Mouse (Mus musculus) stomach, embryonic 16.5 days (tissue): ENCODE data around the gene Fut2. TPM values are rescaled to one million over a fixed set of nuclear protein-coding genes. Genes with fewer than 3 reads are reported as not detected.
A peak's percentile ranks its signal among the peaks of the same experiment; 100 is the strongest.

Experiments used
- ATAC-seq: fragments of 200-750 bp; cut with Nextera tagmentation; 2 replicates; pipeline ENCODE4 v1.8.0; 2017; ENCODE audit warnings: moderate number of reproducible peaks, moderate TSS enrichment; ENCODE audit not compliant: insufficient read depth, low FRiP score
- H3K27ac ChIP-seq: fragments of 300-500 bp; sonication (generic); 2 replicates; pipeline ENCODE4 v1.5.1; 2014; ENCODE audit warnings: low read length
- H3K27me3 ChIP-seq: fragments of 300-500 bp; sonication (generic); 2 replicates; pipeline ENCODE4 v1.6.1; 2014; ENCODE audit warnings: low read length, control low read depth, mixed read lengths; ENCODE audit not compliant: control insufficient read depth, insufficient read depth
- H3K36me3 ChIP-seq: fragments of 300-500 bp; sonication (generic); 2 replicates; pipeline ENCODE4 v1.6.1; 2014; ENCODE audit warnings: low read length; ENCODE audit not compliant: control insufficient read depth, insufficient read depth
- H3K4me1 ChIP-seq: fragments of 300-500 bp; sonication (generic); 2 replicates; pipeline ENCODE4 v1.6.1; 2014; ENCODE audit warnings: low read length, control low read depth, mixed read lengths; ENCODE audit not compliant: control insufficient read depth, insufficient read depth
- H3K4me2 ChIP-seq: fragments of 300-500 bp; sonication (generic); 2 replicates; pipeline ENCODE4 v1.6.1; 2014; ENCODE audit warnings: low read depth, low read length, mixed read lengths
- H3K4me3 ChIP-seq: fragments of 300-500 bp; sonication (generic); replicated peaks from 2 replicates; pipeline ENCODE4 v1.5.1; 2014; ENCODE audit warnings: mild to moderate bottlenecking, low read length
- H3K9ac ChIP-seq: fragments of 300-500 bp; sonication (generic); 2 replicates; pipeline ENCODE4 v1.6.1; 2014; ENCODE audit warnings: low read length
- H3K9me3 ChIP-seq: fragments of 300-500 bp; sonication (generic); replicated peaks from 2 replicates; pipeline ENCODE4 v1.6.1; 2016; ENCODE audit warnings: low read length, control low read depth; ENCODE audit not compliant: control insufficient read depth
- WGBS: fragments of 180-500 bp; shearing (Covaris S2); extraction: QIAGEN DNeasy Blood & Tissue Kit; methylation state at CpG from one replicate; pipeline ENCODE4 v1.1.7; 2014; 5-methylcytosine and 5-hydroxymethylcytosine counted together
- polyA plus RNA-seq: library from polyadenylated mRNA; unstranded; fragments of >200 nt; fragmentation: Nextera tagmentation; extraction: Ambion mirVana; gene quantifications from 2 replicates; pipeline ENCODE4 v1.2.1, GENCODE M21; 2015

The Fut2 gene
- polyA plus RNA-seq, 1 experiment from 2014 or later, result 13.8 TPM

DNA sequence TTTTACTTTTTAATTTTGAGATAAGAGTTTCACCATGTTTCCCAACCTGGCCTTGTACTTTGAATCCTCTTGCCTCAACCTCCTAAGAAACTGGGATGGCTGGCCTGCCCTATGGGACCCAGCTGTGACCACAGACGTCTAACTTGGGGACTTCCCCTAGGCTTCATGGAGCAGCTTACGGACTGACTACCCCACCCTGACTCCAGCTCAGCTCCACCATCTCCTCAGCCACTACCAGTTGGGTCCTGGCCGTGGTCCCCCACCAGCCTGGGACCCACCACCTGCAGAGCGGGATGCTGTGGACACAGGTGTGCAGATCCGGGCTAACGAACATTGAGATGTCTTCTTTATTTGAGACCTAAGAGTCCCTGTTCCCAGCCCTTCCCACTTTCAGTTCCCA is 28.5 kb downstream of the Fut2 start:
- no peak for ATAC-seq
- WGBS, result 94% methylated on average over 6 of the region's 6 CpGs
- 0 out of 2 replicates have a peak overlapping the region, but pooled peaks have one; percentile 56 for H3K4me2 ChIP-seq
- H3K4me3 ChIP-seq, result no peak overlapping the region; the same call in 1 of the 2 replicates
- peaks cover 38% of the 10 kb centered on the region for H3K4me1 ChIP-seq
- H3K9ac ChIP-seq, result peak overlapping the region; percentile 60; the same call in 1 of the 2 replicates
- 0 out of 2 replicates have a peak, but pooled peaks cover 3% of the 10 kb centered on the region for H3K36me3 ChIP-seq
- H3K27ac ChIP-seq, result no peak overlapping the region
- no peaks in the 10 kb centered on the region for H3K9me3 ChIP-seq
- H3K27me3 ChIP-seq, result no peaks in the 10 kb centered on the region

GRCm38 (mm10) chr7:45635711-45636688 is 30.2 kb downstream of the Fut2 start:
- peaks cover 25% of the 10 kb centered on the region for H3K4me1 ChIP-seq
- 0 out of 2 replicates have a peak, but pooled peaks cover 3% of the 10 kb centered on the region for H3K36me3 ChIP-seq
- H3K4me2 ChIP-seq, result no peak overlapping the region
- WGBS, result 70% methylated on average over 15 of the region's 15 CpGs
- no peaks in the 10 kb centered on the region for H3K27me3 ChIP-seq
- no peak overlapping the region for H3K9ac ChIP-seq
- peak overlapping the region; percentile 19 for H3K27ac ChIP-seq
- ATAC-seq, result no peak
- H3K4me3 ChIP-seq, result no peak overlapping the region
- H3K9me3 ChIP-seq, result no peaks in the 10 kb centered on the region

- Histone ChIP-seq H3K4me1 (peaks cover 19% of the 10 kb centered on the region), H3K9me3 (no peaks in the 10 kb centered on the region), H3K27ac (peak overlapping the region; percentile 19), H3K36me3 (0 out of 2 replicates have a peak, but pooled peaks cover 3% of the 10 kb centered on the region), H3K27me3 (no peaks in the 10 kb centered on the region), H3K4me3 (no peak overlapping the region), H3K9ac (no peak overlapping the region), H3K4me2 (no peak overlapping the region)
- no peak for ATAC-seq
- WGBS, result 82% methylated on average over 11 of the region's 11 CpGs
Measured at GRCm38 (mm10) chr7:45634946-45635681, 31.1 kb downstream of the Fut2 start.

DNA sequence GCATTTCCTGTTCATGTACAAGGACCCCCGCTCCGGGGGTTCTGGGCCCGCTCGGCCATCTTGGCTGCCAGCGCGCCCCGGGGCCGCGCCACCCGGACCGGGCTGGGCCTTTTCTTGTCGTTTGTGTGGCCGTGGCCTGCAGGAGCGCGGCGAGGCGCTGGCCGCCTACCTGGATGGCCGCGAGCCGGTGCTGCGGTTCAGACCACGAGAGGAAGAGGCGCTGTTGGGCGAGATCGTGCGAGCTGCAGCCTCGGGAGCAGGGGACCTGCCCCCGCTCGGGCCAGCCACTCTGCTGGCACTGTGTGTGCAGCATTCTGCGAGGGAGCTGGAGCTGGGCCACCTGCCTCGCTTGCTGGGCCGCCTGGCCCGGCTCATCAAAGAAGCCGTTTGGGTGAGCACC is 33.7 kb downstream of the Fut2 start:
- no peak overlapping the region for H3K27ac ChIP-seq
- 0 out of 2 replicates have a peak, but pooled peaks cover 3% of the 10 kb centered on the region for H3K36me3 ChIP-seq
- no peaks in the 10 kb centered on the region for H3K9me3 ChIP-seq
- H3K27me3 ChIP-seq, result no peaks in the 10 kb centered on the region
- 18% methylated on average over 35 of the region's 35 CpGs for WGBS
- 0 out of 2 replicates have a peak, but pooled peaks have one; percentile 17 for ATAC-seq
- H3K4me3 ChIP-seq, result peak overlapping the region; percentile 21
- H3K9ac ChIP-seq, result peak overlapping the region; percentile 67
- peaks cover 4% of the 10 kb centered on the region; the same call in 1 of the 2 replicates for H3K4me1 ChIP-seq
- H3K4me2 ChIP-seq, result peak overlapping the region; percentile 48

- H3K4me1 ChIP-seq, result 0 out of 2 replicates have a peak, but pooled peaks cover 4% of the 10 kb centered on the region
- H3K9ac ChIP-seq, result no peak overlapping the region
- WGBS, result 74% methylated on average over 23 of the region's 23 CpGs
- H3K9me3 ChIP-seq, result no peaks in the 10 kb centered on the region
- no peaks in the 10 kb centered on the region for H3K36me3 ChIP-seq
- no peaks in the 10 kb centered on the region for H3K27me3 ChIP-seq
- no peak overlapping the region for H3K27ac ChIP-seq
- H3K4me2 ChIP-seq, result no peak overlapping the region
- ATAC-seq, result no peak
- H3K4me3 ChIP-seq, result no peak overlapping the region
Measured at GRCm38 (mm10) chr7:45630064-45630907, 35.9 kb downstream of the Fut2 start.

DNA sequence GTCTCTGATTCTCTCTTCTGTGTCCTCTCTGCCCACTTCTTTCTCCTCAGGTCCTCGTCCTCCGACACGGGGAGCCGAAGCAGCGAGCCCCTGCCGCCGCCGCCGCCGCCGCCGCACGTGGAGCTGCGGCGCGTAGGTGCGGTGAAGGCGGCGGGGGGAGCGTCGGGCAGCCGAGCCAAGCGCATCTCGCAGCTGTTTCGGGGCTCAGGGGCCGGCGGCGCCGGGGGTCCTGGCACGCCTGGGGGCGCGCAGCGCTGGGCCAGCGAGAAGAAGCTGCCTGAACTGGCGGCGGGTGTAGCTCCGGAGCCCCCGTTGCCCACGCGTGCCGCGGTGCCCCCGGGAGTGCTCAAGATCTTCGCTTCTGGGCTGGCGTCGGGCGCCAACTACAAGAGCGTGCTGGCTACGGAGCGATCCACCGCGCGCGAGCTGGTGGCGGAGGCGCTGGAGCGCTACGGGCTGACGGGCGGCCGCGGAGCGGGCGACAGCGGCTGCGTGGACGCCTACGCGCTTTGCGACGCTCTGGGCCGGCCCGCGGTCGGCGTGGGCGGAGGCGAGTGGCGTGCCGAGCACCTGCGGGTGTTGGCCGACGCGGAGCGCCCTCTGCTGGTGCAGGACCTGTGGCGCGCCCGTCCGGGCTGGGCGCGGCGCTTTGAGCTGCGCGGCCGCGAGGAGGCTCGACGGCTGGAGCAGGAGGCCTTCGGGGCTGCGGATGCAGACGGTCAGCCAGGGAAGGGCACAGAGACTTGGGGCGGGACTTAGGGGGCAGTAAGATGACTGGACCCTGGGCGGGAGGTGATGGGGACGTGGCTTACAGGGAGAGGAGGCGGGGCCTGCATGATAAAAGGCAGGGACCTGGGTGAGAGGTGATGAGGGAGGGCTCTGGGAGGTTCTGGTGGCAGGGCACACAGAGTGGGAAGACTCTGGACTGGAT is 37.6 kb downstream of the Fut2 start:
- H3K9me3 ChIP-seq, result no peaks in the 10 kb centered on the region
- no peaks in the 10 kb centered on the region for H3K27me3 ChIP-seq
- under 1% methylated on average over 102 of the region's 105 CpGs for WGBS
- H3K4me2 ChIP-seq, result peak overlapping the region; percentile 99
- H3K9ac ChIP-seq, result peak overlapping the region; percentile 74
- no peaks in the 10 kb centered on the region for H3K36me3 ChIP-seq
- H3K27ac ChIP-seq, result peak overlapping the region; percentile 51; the same call in 1 of the 2 replicates
- 0 out of 2 replicates have a peak, but pooled peaks cover 4% of the 10 kb centered on the region for H3K4me1 ChIP-seq
- peak; percentile 86 for ATAC-seq
- peak overlapping the region; percentile 58 for H3K4me3 ChIP-seq

GRCm38 (mm10) chr7:45627261-45627660 is 38.9 kb downstream of the Fut2 start, which contains the start of gene Rasip1:
Gene Rasip1, plus strand, starts transcription at chr7:45627488.
- peak within 1 kb of the TSS; percentile 74 for H3K9ac ChIP-seq
- peak within 1 kb of the TSS; percentile 58 for H3K4me3 ChIP-seq
- peak within 1 kb of the TSS; percentile 51; the same call in 1 of the 2 replicates for H3K27ac ChIP-seq
- ATAC-seq, result no peak
- peak within 1 kb of the TSS; percentile 99 for H3K4me2 ChIP-seq
- 0 out of 2 replicates have a peak, but pooled peaks cover 2% of the 10 kb centered on the region for H3K4me1 ChIP-seq
- no peaks in the 10 kb centered on the region for H3K27me3 ChIP-seq
- no peaks in the 10 kb centered on the region for H3K9me3 ChIP-seq
- no peaks in the 10 kb centered on the region for H3K36me3 ChIP-seq
- 80% methylated on average over 9 of the region's 9 CpGs for WGBS
